Mouse (Mus musculus) frontal cortex, postnatal 10 days (tissue): ENCODE measurements around the gene Foxa2.

Experiments used
- DNase-seq, 2 experiments: peaks; one replicate each; pipeline ENCODE4 v3.0.0; 2022; ENCODE audit warnings: low spot score in 2 of 2, mixed read lengths in 1 of 2

The Foxa2 gene

GRCm38 (mm10) chr2:148004554-148005521 is 41.9 kb downstream of the Foxa2 start:
- DNase-seq, result no peak

- no peak for DNase-seq
These were observed 43.3 kb downstream of the Foxa2 start for GRCm38 (mm10) chr2:148003511-148003910.

- DNase-seq, result no peak
These were observed 48.4 kb downstream of the Foxa2 start for GRCm38 (mm10) chr2:147998206-147998966.

- DNase-seq, result no peak
These were observed 50.0 kb downstream of the Foxa2 start for GRCm38 (mm10) chr2:147996781-147997180.

GRCm38 (mm10) chr2:147993821-147994220 is 52.9 kb downstream of the Foxa2 start:
- no peak for DNase-seq

- DNase-seq, result no peak
These were observed 53.7 kb downstream of the Foxa2 start for GRCm38 (mm10) chr2:147992935-147993679.
